Mouse (Mus musculus) adrenal gland, postnatal 36 days (tissue): ENCODE data around the gene Use1. TPM values are rescaled to one million over a fixed set of nuclear protein-coding genes. Genes with fewer than 3 reads are reported as not detected.
A peak's percentile ranks its signal among the peaks of the same experiment; 100 is the strongest.

Experiments
- DNase-seq, 2 experiments: peaks; one replicate each; pipeline ENCODE4 v3.0.0; 2021; ENCODE audit warnings: mixed read lengths in 1 of 2
- total RNA-seq, 2 experiments: library from RNA; stranded (reverse); gene quantifications; 2 replicates each; pipeline ENCODE4 v1.2.3; 2021

Gene Use1
- total RNA-seq, 2 experiments from 2014 or later: 192 to 200 TPM

GRCm38 (mm10) chr8:71402446-71402964 lies 35.9 kb downstream of the Use1 start:
- no peak for DNase-seq

DNA sequence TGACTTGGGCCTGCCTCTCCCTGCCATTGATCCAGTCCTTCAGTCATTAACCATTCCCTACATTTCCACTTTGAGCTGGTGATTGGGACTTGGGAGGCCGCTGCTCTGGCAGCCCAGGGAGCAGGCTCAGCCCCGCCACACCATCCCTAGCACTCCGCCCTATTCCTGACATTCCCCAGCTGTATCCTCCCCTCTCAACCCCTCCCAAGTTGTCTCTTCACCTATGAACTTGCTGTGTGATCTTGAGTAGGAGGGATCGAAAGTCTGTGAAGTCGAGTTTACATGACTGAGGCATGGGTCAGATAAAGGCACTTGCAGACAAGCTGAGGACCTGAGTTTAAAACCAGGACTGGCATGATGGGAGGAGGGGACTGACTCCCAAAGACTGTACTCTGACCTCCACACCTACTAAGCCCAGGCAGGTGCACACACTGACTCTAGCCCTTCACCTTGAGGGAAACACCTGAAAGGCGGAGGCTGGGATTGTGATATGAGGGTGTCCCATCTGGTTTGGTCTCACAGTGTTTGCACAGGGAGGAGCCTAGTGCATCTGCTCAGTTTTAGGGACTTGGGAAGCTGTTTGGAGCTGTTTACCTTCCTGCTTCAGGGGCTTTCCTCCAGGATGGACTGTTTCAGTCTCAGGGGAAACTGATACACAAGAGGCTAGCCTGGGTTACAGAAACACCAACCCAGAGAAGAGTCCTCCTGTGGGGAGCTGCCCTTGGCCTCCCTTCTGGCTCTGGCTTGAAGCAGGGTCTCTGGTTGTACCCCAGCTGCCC lies 36.6 kb downstream of the Use1 start:
- DNase-seq: no peak

DNA sequence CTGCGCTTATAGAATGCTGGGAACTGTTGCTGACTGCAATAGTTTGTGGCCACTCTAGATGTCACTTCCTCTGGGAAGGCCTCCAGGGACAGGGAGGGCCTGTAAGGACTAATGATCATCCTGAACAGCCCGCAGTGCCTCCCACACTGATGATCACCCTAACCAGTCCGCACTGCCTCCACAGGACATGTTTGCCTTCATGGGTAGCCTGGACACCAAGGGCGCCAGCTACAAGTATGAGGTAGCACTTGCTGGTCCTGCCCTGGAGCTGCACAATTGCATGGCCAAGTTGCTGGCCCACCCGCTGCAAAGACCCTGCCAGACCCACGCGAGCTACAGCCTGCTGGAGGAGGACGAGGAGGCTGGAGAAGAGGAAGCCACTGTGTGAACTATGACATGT lies 37.4 kb downstream of the Use1 start:
- no peak for DNase-seq

GRCm38 (mm10) chr8:71404951-71405351 lies 38.3 kb downstream of the Use1 start:
- DNase-seq: peak in 1 of 2 experiments; percentile 51

- peak; percentile 95 to 97 for DNase-seq
Observed at GRCm38 (mm10) chr8:71405401-71406098, 38.9 kb downstream of the Use1 start, which contains the start of gene Ankle1. Ankle1 (plus strand) TSS chr8:71406010.

DNA sequence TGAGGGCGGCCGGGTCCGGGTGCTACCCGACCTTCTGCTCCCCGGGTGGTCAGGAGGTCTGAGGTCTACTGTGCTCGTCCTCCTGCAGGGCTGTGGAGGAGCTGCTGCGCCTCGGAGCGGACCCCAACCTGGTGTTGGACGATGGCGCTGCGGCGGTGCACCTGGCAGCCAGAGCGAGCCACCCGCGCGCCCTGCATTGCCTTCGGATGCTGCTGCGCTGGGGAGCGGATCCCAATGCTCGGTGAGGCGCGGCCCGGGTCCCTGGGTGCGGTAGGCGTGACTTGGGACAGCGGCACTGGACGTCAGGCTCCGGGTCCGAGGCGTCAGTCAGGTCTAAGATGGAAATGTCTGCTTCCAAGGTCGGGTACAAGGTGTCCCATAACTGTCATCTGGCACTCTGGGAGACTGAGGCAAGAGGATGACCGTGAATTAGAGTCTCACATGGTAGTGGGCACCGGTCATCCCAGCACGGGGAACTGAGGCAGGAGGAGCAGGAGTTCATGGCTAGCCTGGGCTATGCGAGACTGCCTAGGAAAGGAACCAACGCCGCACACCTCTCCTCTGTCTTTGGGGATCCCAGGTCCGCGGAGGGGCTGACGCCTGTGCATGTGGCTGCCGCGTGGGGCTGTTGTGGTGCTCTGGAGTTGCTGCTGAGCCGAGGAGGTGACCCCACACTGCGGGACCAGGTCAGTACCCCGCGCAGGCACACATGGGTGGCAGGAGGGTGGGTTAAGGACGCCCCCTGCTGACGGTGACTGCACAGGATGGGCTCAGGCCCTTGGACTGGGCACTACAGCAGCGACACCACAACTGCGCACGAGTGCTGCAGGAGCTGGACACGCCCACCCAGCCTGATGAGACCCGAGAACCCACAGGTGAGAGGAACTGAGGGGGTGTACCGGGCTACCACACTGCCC lies 39.7 kb downstream of the Use1 start:
- DNase-seq: peak; percentile 69 to 79

GRCm38 (mm10) chr8:71407441-71407840 lies 40.8 kb downstream of the Use1 start:
- no peak for DNase-seq

DNA sequence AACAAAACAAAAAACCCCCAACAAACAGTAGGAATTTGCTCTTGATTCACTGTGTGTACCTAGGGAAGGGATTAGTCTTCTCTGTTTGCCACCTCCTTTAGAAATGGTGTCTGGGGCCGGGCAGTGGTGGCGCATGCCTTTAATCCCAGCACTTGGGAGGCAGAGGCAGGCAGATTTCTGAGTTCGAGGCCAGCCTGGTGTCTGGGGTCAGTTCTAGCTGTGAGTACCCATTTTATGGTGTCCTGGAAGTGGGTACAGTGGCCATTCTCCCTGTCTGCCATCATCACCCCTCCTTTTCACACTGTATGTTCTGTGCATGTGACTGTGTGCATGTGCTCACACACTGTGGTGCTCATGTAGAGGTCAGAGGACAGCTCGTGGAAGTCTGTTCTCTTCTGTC lies 41.6 kb downstream of the Use1 start:
- DNase-seq: no peak

- DNase-seq: no peak
Observed at GRCm38 (mm10) chr8:71411535-71412273, 45.1 kb downstream of the Use1 start.

Other genes with a start within 250 kb of the Use1 start
- gene Myo9b, start 94.1 kb upstream of the Use1 start, total RNA-seq: 10 to 100 TPM; 32.0 to 41.0 TPM
- 10 to 100 TPM; 13.5 to 16.5 TPM for gene Haus8, start 93.9 kb upstream of the Use1 start, total RNA-seq
- 10 to 100 TPM; 16.6 to 22.1 TPM for gene Ocel1, start 4.5 kb downstream of the Use1 start, total RNA-seq
- gene Nr2f6, start 15.1 kb downstream of the Use1 start, total RNA-seq: 10 to 100 TPM; 69.8 to 71.8 TPM
- 10 to 100 TPM; 12.7 to 20.6 TPM for gene Ushbp1, start 29.0 kb downstream of the Use1 start, total RNA-seq
- 100 to 1,000 TPM in 1 of 2 experiments, 10 to 100 TPM in 1; 90.6 to 102 TPM for gene Babam1, start 30.0 kb downstream of the Use1 start, total RNA-seq
- gene Ankle1, start 39.2 kb downstream of the Use1 start, total RNA-seq: 1 to 10 TPM; 1.1 to 1.4 TPM
- gene Abhd8, start 96.8 kb downstream of the Use1 start, total RNA-seq: 10 to 100 TPM; 56.6 to 81.2 TPM
- gene Mrpl34, start 98.1 kb downstream of the Use1 start, total RNA-seq: 100 to 1,000 TPM in 1 of 2 experiments, 10 to 100 TPM in 1; 91.9 to 111 TPM
- 10 to 100 TPM; 57.7 to 62.3 TPM for gene Dda1, start 102.4 kb downstream of the Use1 start, total RNA-seq
- gene Ano8, start 119.1 kb downstream of the Use1 start, total RNA-seq: 10 to 100 TPM; 14.0 to 15.1 TPM
- gene Gtpbp3, start 121.3 kb downstream of the Use1 start, total RNA-seq: 10 to 100 TPM; 22.5 to 23.1 TPM
- gene Plvap, start 144.9 kb downstream of the Use1 start, total RNA-seq: 100 to 1,000 TPM; 200 to 203 TPM
- not detected for gene Ccdc194, start 158.9 kb downstream of the Use1 start, total RNA-seq
- 10 to 100 TPM; 65.6 to 87.4 TPM for gene Bst2, start 170.6 kb downstream of the Use1 start, total RNA-seq
- 10 to 100 TPM; 65.8 to 78.6 TPM for gene Mvb12a, start 176.1 kb downstream of the Use1 start, total RNA-seq
- gene Tmem221, start 192.0 kb downstream of the Use1 start, total RNA-seq: 1 to 10 TPM; 3.5 to 7.7 TPM
- gene Nxnl1, start 199.8 kb downstream of the Use1 start, total RNA-seq: 1 to 10 TPM in 1 of 2 experiments, under 1 TPM in 1; 0.73 to 1.7 TPM
- 100 to 1,000 TPM; 177 to 245 TPM for gene Slc27a1, start 202.0 kb downstream of the Use1 start, total RNA-seq
- 100 to 1,000 TPM; 137 to 165 TPM for gene Pgls, start 225.3 kb downstream of the Use1 start, total RNA-seq
- 1 to 10 TPM; 1.8 to 3.7 TPM for gene Fam129c, start 230.8 kb downstream of the Use1 start, total RNA-seq
- 10 to 100 TPM; 57.4 to 61.8 TPM for gene Colgalt1, start 244.2 kb downstream of the Use1 start, total RNA-seq